Mouse (Mus musculus) C2C12 (cell line): ENCODE data around the gene Camkmt.

Experiments used
- CEBPB ChIP-seq: IDR thresholded peaks from one replicate; pipeline ENCODE4 v1.6.1; 2011; ENCODE audit warnings: low read depth, mild to moderate bottlenecking, control low read depth, moderate library complexity
- CTCF ChIP-seq: IDR thresholded peaks from one replicate; pipeline ENCODE4 v1.5.1; 2011; ENCODE audit not compliant: control insufficient read depth, insufficient read depth, insufficient read length
- FOSL1 ChIP-seq: IDR thresholded peaks from one replicate; pipeline ENCODE4 v1.8.0; 2011; ENCODE audit warnings: mild to moderate bottlenecking, low read length; ENCODE audit not compliant: poor library complexity, insufficient read depth, severe bottlenecking
- MAX ChIP-seq: IDR thresholded peaks from one replicate; pipeline ENCODE4 v1.6.1; 2011; ENCODE audit warnings: mild to moderate bottlenecking, control low read depth
- MYOG ChIP-seq: IDR thresholded peaks from one replicate; pipeline ENCODE4 v1.6.1; 2011; ENCODE audit not compliant: control insufficient read depth, insufficient read length; ENCODE audit errors: extremely low read depth
- USF1 ChIP-seq: IDR thresholded peaks from one replicate; pipeline ENCODE4 v1.6.1; 2011; ENCODE audit warnings: low read depth, mild to moderate bottlenecking, control low read depth, moderate library complexity

- no peak for TF ChIP-seq MYOG
- no peak for TF ChIP-seq CTCF
- no peak for TF ChIP-seq CEBPB
- no peak for TF ChIP-seq USF1
- TF ChIP-seq MAX: no peak
- no peak for TF ChIP-seq FOSL1
Observed at GRCm38 (mm10) chr17:85349331-85349935, 259.1 kb downstream of the Camkmt start.
